Mouse (Mus musculus): ENCODE measurements around the gene Mrap.

The Mrap gene

GRCm38 (mm10) chr16:90753386-90753941 is 15.5 kb downstream of the Mrap start:
- DNase-seq (ENCODE audit: low read depth, low spot score), result no peak

- DNase-seq (ENCODE audit: low read depth, low spot score), result no peak
These were observed 21.3 kb downstream of the Mrap start for GRCm38 (mm10) chr16:90759335-90759734.

DNA sequence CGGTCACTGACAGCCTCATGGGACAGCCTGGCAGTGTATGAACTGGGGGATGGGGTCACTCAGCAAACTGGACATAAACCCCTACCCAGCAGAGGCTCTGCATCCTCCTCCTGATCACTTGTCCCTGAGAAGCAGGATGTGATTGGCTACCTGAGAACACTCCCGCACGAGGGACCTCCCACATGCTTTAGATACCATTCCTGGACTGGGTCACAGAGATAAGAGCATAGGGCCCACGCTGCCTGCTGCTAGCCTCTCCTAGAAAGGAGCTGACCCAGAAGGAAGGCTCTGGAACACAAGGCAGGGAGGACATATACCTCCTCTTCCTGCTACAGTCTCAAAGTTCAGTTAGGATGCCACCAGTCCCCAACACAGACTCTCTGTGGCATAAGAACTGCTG is 22.5 kb downstream of the Mrap start:
- DNase-seq (ENCODE audit: low read depth, low spot score), result no peak

GRCm38 (mm10) chr16:90765195-90765877 is 27.3 kb downstream of the Mrap start:
- peak; percentile 48 for DNase-seq (ENCODE audit: low read depth, low spot score)

DNA sequence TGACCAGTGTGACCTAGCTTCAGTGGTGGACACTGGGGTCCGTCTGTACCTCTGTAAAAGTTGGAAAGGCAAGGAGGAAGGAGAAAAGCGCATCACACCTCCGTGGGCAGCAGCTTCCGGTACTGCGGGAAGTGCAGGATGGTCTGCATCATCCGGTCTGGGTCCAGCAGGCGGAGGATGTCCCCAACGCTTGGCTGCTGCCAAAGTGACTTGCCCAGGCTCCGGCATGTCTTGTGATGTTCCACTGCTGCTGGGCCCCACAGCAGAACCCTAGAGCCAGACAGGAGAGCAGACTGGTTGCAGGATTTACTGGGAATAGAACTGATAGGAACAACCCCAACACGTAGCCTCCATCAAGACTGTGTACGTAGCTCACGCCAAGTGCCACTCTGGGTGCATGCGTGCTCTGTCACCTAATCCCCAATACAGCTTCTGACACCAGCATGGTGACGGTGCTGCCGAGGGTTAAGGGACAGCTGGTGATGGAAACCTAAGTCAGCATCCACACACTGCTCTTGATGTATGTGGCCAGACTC is 29.0 kb downstream of the Mrap start:
- no peak for DNase-seq (ENCODE audit: low read depth, low spot score)

DNA sequence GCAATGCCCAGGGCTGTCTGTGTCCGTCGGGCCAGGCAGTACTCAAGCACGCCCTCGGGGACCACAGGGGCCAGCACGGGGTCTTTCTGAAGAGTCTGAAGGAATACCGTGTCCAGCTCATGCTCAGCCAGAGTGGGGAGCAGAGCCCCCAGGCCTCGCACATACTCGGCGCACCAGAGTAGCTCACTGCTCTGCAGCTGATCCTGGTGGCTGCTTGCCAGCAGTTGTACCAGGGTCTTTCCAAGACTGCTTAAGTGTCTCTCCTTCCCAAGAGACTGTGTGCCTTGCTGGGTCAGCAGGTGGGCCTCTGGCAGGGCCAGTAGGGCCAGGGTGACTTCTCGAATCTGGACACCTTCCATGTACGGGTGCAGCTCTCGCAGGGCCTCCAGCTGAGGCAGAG is 36.2 kb downstream of the Mrap start:
- no peak for DNase-seq (ENCODE audit: low read depth, low spot score)

- DNase-seq (ENCODE audit: low read depth, low spot score), result no peak
These were observed 36.6 kb downstream of the Mrap start for GRCm38 (mm10) chr16:90774646-90775045.

GRCm38 (mm10) chr16:90775946-90776520 is 38.0 kb downstream of the Mrap start:
- no peak for DNase-seq (ENCODE audit: low read depth, low spot score)

- no peak for DNase-seq (ENCODE audit: low read depth, low spot score)
These were observed 41.8 kb downstream of the Mrap start for GRCm38 (mm10) chr16:90779783-90780182.

GRCm38 (mm10) chr16:90783302-90783701 is 45.3 kb downstream of the Mrap start:
- no peak for DNase-seq (ENCODE audit: low read depth, low spot score)

DNA sequence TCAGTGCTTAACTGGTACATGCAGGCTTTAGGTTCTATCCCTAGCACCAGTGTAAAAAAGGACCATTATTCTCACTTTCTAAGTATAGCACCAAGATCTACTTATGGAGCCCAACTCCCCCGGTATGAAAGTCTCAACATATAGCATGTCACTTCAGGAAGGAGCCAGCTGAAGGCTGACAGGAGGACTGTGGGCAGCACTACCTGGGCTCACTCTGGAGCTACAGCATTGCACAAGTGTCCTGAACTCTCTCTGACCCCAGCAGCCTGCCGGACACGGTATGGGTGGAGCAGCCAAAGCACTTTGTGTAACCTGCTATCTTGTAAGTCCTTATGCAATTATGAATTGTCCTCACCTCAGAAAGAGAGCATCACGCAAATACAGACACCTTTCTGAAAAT is 47.2 kb downstream of the Mrap start:
- no peak for DNase-seq (ENCODE audit: low read depth, low spot score)

DNA sequence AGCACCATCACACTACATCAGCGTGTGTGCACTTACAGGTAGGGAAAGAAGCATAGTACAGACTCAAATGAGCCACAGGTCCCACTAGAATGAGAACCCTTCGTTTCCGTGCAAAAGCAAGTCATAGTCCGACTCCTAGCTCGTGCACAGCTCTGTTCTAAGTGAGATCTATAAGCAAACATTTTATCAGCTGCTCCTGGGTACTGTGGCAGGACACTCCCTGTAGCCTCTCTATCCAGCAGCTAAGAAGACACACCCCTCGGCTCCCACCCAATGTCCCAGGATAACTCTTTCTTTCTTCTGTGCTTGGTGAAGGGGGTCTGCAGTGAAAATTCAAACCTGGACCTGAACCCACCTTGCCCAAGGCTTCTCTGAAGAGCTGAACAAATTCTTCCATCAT is 50.6 kb downstream of the Mrap start:
- no peak for DNase-seq (ENCODE audit: low read depth, low spot score)

DNA sequence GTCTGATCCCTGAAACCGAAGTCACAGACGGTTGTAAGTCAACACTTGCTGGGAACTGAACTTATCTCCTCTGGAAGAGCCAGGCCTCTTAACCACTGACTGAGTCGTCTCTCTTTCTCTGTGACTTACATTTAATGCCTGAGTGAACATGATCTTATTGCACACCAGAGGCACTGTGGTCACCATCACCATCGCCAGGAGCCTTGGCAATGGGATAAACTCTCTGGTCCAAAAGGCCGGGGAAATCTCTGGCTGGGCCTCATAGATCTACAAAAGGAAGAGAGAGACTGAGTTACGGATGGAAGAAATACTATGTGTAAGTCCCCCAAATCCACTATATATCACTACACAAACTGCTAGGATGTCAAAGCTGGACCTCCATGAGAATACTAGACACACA is 52.9 kb downstream of the Mrap start:
- DNase-seq (ENCODE audit: low read depth, low spot score), result no peak

DNA sequence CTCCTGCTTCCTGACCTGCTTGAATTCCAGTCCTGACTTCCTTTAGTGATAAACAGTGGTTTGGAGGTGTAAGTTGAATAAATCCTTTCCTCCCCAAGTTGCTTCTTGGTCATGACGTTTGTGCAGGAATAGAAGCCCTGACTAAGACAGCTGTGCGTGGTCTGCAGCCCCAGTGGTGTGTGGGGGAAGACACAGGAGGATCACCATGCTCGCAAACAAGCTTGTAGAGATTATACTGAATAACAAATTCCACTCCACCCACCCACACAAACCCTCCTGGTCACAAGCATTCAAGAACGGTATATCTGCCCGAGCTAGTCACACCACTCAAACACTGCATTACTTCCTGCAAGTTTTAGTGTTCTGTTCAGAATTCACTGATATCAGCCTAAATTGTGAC is 54.1 kb downstream of the Mrap start:
- DNase-seq (ENCODE audit: low read depth, low spot score), result no peak

DNA sequence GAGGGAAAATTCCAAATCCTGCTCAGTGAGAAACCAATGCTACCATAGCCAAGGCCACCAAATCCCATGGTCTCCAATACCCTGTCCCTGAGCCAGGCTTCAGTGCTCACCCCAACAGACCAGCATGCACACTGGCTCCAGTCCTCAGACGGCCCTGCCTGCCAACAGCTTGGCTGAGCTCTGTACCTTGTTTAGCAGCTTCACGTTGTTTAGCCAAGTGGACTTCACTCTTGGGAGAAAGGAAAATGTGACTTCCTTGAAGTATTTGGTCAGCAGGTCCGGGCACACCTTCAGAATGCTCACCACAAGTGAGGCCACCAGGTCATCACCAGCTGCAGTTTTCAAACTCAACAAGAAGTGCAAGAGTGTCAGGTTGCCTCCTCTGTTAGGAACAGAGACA is 54.5 kb downstream of the Mrap start:
- DNase-seq (ENCODE audit: low read depth, low spot score), result no peak

DNA sequence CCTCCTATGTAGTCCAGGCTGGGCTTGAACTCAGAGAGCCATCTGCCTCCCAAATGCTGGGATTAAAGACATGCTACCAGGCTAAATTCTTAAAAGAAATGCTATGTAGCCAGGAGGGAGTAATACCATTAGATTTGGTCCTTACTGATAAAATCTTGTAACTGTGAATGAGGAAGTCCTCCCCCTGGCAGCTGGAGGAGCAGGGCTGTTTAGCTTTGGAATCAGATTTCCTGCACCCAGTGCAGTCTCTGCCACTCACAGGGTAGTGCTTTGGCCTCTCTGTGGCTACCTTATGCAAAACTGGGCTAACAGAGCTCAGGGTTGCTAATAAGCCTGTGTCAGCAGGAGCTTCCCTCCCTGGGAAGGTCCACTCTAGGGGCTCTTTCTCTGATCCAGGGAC is 56.7 kb downstream of the Mrap start:
- DNase-seq (ENCODE audit: low read depth, low spot score), result no peak

- DNase-seq (ENCODE audit: low read depth, low spot score), result no peak
These were observed 60.4 kb downstream of the Mrap start for GRCm38 (mm10) chr16:90798446-90798845.

DNA sequence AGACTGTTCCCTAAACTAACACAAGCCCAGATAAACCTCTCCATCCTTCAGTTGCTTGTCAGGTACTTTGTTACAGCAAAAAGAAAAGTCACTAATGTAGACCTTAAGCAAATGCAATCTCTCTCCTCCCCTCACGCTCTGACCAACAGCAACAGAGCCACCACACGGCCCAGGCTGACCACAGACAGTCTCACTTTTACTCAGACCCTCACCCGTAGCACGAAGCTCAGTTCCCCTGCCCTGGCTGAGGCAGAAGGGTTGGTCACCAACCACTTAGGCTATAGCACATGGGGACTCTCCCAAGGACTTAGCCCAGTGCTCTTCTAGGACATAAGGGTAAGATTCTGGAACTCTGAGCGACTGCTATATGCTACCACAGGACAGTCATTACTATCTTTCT is 60.8 kb downstream of the Mrap start:
- no peak for DNase-seq (ENCODE audit: low read depth, low spot score)
